Mouse (Mus musculus): ENCODE measurements around the gene Krtap4-2.

The Krtap4-2 gene

DNA sequence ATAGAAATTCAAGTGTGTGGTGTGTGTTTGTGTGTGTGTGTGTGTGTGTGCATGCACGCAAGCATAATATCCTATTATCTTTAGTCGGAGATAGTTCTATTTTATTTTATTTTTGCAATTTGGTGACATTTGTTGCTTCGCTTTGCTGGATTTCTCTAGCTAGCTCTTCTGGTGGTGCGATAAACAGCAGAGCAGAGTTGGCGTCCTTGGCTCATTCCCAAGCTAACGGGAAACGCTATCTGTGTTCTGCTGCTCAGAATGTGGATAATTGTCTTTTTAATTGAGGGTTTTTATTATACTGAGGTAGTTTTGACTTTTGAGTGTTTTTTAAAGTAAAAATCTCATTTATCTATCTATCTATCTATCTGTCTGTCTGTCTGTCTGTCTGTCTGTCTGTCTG lies 49.8 kb downstream of the Krtap4-2 start:
- DNase-seq, result no peak
